Mouse (Mus musculus): ENCODE results near the gene 4921507P07Rik. TPM values are rescaled to one million over a fixed set of nuclear protein-coding genes. Genes with fewer than 3 reads are reported as not detected.
"Not testable (repeated sequence)": the region's sequence is repeated elsewhere in the genome, so short reads cannot be mapped to it uniquely, and the experiment has no call there.

4921507P07Rik gene
- total RNA-seq, 2 experiments from 2014 or later: not detected

- no peak for ATAC-seq (replicated peaks; ENCODE audit: low FRiP score, poor library complexity, severe bottlenecking)
These were observed 34.0 kb downstream of the 4921507P07Rik start for GRCm38 (mm10) chr6:50562421-50562820.

- ATAC-seq (replicated peaks; ENCODE audit: low FRiP score, poor library complexity, severe bottlenecking): no peak
These were observed 35.7 kb downstream of the 4921507P07Rik start for GRCm38 (mm10) chr6:50560776-50561175.

- no peak for ATAC-seq (replicated peaks; ENCODE audit: low FRiP score, poor library complexity, severe bottlenecking)
These were observed 37.6 kb downstream of the 4921507P07Rik start for GRCm38 (mm10) chr6:50558877-50559276.

GRCm38 (mm10) chr6:50557566-50557965 is 38.9 kb downstream of the 4921507P07Rik start:
- no peak for ATAC-seq (replicated peaks; ENCODE audit: low FRiP score, poor library complexity, severe bottlenecking)

- not testable (repeated sequence) for ATAC-seq (replicated peaks; ENCODE audit: low FRiP score, poor library complexity, severe bottlenecking)
These were observed 42.2 kb downstream of the 4921507P07Rik start for GRCm38 (mm10) chr6:50554223-50554622.

GRCm38 (mm10) chr6:50552881-50553518 is 43.4 kb downstream of the 4921507P07Rik start:
- no peak for ATAC-seq (replicated peaks; ENCODE audit: low FRiP score, poor library complexity, severe bottlenecking)

GRCm38 (mm10) chr6:50549791-50550190 is 46.6 kb downstream of the 4921507P07Rik start:
- no peak for ATAC-seq (replicated peaks; ENCODE audit: low FRiP score, poor library complexity, severe bottlenecking)

GRCm38 (mm10) chr6:50549051-50549450 is 47.4 kb downstream of the 4921507P07Rik start:
- no peak for ATAC-seq (replicated peaks; ENCODE audit: low FRiP score, poor library complexity, severe bottlenecking)

GRCm38 (mm10) chr6:50545412-50546043 is 50.9 kb downstream of the 4921507P07Rik start:
- peak; percentile 65; the same call in 1 of the 2 replicates for ATAC-seq (replicated peaks; ENCODE audit: low FRiP score, poor library complexity, severe bottlenecking)

- ATAC-seq (replicated peaks; ENCODE audit: low FRiP score, poor library complexity, severe bottlenecking): no peak
These were observed 53.9 kb downstream of the 4921507P07Rik start for GRCm38 (mm10) chr6:50542535-50542934.

GRCm38 (mm10) chr6:50539641-50540040 is 56.8 kb downstream of the 4921507P07Rik start:
- ATAC-seq (replicated peaks; ENCODE audit: low FRiP score, poor library complexity, severe bottlenecking): no peak

- ATAC-seq (replicated peaks; ENCODE audit: low FRiP score, poor library complexity, severe bottlenecking): peak; percentile 77; the same call in 1 of the 2 replicates
These were observed 60.0 kb downstream of the 4921507P07Rik start for GRCm38 (mm10) chr6:50536461-50536892.

- ATAC-seq (replicated peaks; ENCODE audit: low FRiP score, poor library complexity, severe bottlenecking): no peak
These were observed 61.1 kb downstream of the 4921507P07Rik start for GRCm38 (mm10) chr6:50535346-50535745.

GRCm38 (mm10) chr6:50531920-50532319 is 64.5 kb downstream of the 4921507P07Rik start:
- ATAC-seq (replicated peaks; ENCODE audit: low FRiP score, poor library complexity, severe bottlenecking): no peak

- ATAC-seq (replicated peaks; ENCODE audit: low FRiP score, poor library complexity, severe bottlenecking): no peak
These were observed 65.4 kb downstream of the 4921507P07Rik start for GRCm38 (mm10) chr6:50531003-50531402.

GRCm38 (mm10) chr6:50529194-50529593 is 67.2 kb downstream of the 4921507P07Rik start:
- ATAC-seq (replicated peaks; ENCODE audit: low FRiP score, poor library complexity, severe bottlenecking): no peak

GRCm38 (mm10) chr6:50527416-50527815 is 69.0 kb downstream of the 4921507P07Rik start:
- no peak for ATAC-seq (replicated peaks; ENCODE audit: low FRiP score, poor library complexity, severe bottlenecking)

GRCm38 (mm10) chr6:50526597-50527024 is 69.8 kb downstream of the 4921507P07Rik start:
- peak; percentile 80 for ATAC-seq (replicated peaks; ENCODE audit: low FRiP score, poor library complexity, severe bottlenecking)

GRCm38 (mm10) chr6:50525846-50526245 is 70.6 kb downstream of the 4921507P07Rik start:
- no peak for ATAC-seq (replicated peaks; ENCODE audit: low FRiP score, poor library complexity, severe bottlenecking)

GRCm38 (mm10) chr6:50524261-50524896 is 72.1 kb downstream of the 4921507P07Rik start:
- ATAC-seq (replicated peaks; ENCODE audit: low FRiP score, poor library complexity, severe bottlenecking): no peak
